Mouse (Mus musculus) spleen, adult 2 months (tissue): Measurements from ENCODE around the gene E2f2.

ENCODE experiments used
- CTCF ChIP-seq: fragments of 200-500 bp; IDR thresholded peaks from 2 replicates; pipeline ENCODE4 v1.5.1; 2011; ENCODE audit warnings: mild to moderate bottlenecking, inconsistent platforms; ENCODE audit not compliant: insufficient read depth, insufficient read length, insufficient replicate concordance; ENCODE audit errors: extremely low read depth
- POLR2A ChIP-seq: fragments of 200-500 bp; IDR thresholded peaks from 2 replicates; pipeline ENCODE4 v1.6.1; 2011; ENCODE audit warnings: low read depth, low read length, inconsistent platforms

DNA sequence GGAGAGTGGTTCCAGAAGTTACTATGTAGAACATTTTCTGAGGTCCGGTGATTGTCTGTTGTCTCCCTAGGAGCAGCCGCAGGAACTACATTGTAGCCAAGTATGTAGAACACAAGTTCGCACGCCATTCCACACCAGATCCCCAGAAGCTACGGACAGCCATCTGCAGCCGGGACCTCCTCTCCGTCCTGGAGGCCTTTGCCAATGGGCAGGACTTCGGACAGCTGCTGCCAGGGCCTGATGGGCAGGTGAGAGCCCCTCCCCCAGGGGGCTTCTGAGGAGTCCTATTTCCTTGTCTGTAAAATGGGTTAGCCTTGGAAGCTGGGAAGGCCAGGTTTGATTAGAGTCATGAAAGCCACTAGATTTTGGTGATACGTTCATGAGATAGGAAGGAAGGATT lies 66.9 kb downstream of the E2f2 start:
- TF ChIP-seq CTCF (no peak), POLR2A (no peak)
